Mouse (Mus musculus): ENCODE results near the gene Hpca. TPM values are rescaled to one million over a fixed set of nuclear protein-coding genes. Genes with fewer than 3 reads are reported as not detected.

The Hpca gene
- polyA plus RNA-seq, 1 experiment from 2014 or later, result 2.8 TPM

DNA sequence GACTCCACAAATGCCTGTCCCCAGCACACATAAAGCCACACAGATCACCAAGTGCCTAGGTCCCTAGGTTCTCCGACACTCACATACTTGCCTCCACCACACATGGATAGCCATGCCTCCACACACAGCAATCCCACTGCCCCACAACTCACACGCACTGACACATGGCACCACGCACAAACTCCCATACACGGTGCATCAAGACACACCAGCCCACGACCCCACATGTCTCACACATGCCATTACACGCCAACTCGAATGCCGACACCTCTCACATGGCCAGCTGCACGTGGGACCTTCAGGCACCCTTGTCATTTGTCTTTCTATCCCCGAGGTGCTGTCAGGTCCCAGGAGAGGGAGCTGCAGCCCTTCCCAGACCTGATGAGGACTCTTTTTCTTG lies 2.1 kb downstream of the Hpca start:
- Histone ChIP-seq H3K4me3 (replicated peaks) (no peak overlapping the region), H3K27ac (no peak overlapping the region), H3K27me3 (peaks cover 60% of the 10 kb centered on the region), H3K9me3 (replicated peaks) (no peaks in the 10 kb centered on the region), H3K36me3 (no peaks in the 10 kb centered on the region), H3K4me1 (peaks cover 26% of the 10 kb centered on the region), H3K4me2 (no peak overlapping the region), H3K9ac (no peak overlapping the region)
- WGBS, result 74% methylated on average over 10 of the region's 10 CpGs
- ATAC-seq (replicated peaks; ENCODE audit: low FRiP score), result no peak

- H3K9me3 ChIP-seq (replicated peaks), result no peaks in the 10 kb centered on the region
- H3K36me3 ChIP-seq, result no peaks in the 10 kb centered on the region
- WGBS, result 89% methylated on average over 14 of the region's 14 CpGs
- H3K4me1 ChIP-seq, result peaks cover 33% of the 10 kb centered on the region
- H3K4me3 ChIP-seq (replicated peaks), result no peak overlapping the region
- no peak overlapping the region for H3K27ac ChIP-seq
- peaks cover 54% of the 10 kb centered on the region for H3K27me3 ChIP-seq
- ATAC-seq (replicated peaks; ENCODE audit: low FRiP score), result no peak
- no peak overlapping the region for H3K4me2 ChIP-seq
- H3K9ac ChIP-seq, result no peak overlapping the region
Measured at GRCm38 (mm10) chr4:129117720-129118510, 3.9 kb downstream of the Hpca start.

GRCm38 (mm10) chr4:129116703-129117102 lies 5.1 kb downstream of the Hpca start:
- Histone ChIP-seq H3K9ac (no peak overlapping the region), H3K27ac (no peak overlapping the region), H3K9me3 (replicated peaks) (no peaks in the 10 kb centered on the region), H3K4me1 (peaks cover 44% of the 10 kb centered on the region), H3K4me3 (replicated peaks) (no peak overlapping the region), H3K27me3 (peaks cover 43% of the 10 kb centered on the region), H3K4me2 (no peak overlapping the region), H3K36me3 (no peaks in the 10 kb centered on the region)
- no peak for ATAC-seq (replicated peaks; ENCODE audit: low FRiP score)
- WGBS, result 95% methylated on average over 8 of the region's 8 CpGs

DNA sequence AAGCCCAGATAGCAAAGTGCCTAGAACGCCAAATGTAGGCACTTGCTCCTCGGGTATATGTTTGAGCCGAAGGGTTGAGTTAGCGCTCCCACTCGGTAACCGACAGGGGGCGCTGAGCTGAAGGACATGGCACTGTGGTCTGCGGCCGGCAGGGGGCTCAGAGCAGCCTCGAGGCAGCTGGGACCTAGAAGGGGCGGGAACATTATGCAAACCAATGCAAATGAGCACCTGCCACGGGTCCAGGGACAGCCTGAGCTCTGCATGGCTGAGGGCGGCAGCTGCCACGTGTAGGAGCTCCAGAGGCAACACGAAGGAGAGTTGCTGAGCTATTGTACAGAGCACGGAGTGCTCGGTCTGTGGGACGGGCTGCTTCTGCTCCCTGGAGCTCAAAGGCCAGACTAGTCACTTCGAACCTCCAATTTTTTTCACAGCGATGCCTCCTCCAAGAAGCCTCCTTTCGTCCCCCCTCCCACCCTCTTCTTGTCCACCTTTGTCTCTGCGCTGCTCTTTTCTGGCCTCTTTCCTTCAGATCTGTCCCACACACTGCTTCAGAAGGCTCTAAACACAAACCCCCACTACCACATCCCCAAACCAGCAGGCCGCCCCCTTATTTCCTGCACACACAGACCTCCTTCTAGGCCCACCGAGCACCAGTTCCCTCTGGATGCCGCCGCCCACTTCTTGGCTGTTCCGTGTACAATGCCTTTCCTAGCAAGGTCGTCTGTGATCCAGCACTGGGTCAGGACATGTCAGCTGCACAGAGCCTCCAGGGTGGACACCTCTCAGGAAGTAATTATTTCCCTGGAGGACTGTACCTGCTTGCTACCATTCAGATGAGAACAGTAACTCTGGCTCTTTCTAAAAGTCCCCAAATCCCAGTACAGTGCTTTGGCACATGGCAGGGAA lies 8.5 kb downstream of the Hpca start:
- peaks cover 19% of the 10 kb centered on the region for H3K27me3 ChIP-seq
- no peak overlapping the region for H3K4me3 ChIP-seq (replicated peaks)
- H3K4me2 ChIP-seq, result no peak overlapping the region
- 32% methylated on average over 28 of the region's 28 CpGs for WGBS
- no peak overlapping the region for H3K27ac ChIP-seq
- H3K36me3 ChIP-seq, result no peaks in the 10 kb centered on the region
- H3K4me1 ChIP-seq, result peaks cover 56% of the 10 kb centered on the region
- no peaks in the 10 kb centered on the region for H3K9me3 ChIP-seq (replicated peaks)
- ATAC-seq (replicated peaks; ENCODE audit: low FRiP score), result peak; percentile 72
- H3K9ac ChIP-seq, result no peak overlapping the region

GRCm38 (mm10) chr4:129112231-129112630 lies 9.6 kb downstream of the Hpca start:
- WGBS, result 17% methylated on average over 12 of the region's 13 CpGs
- no peaks in the 10 kb centered on the region for H3K36me3 ChIP-seq
- H3K27ac ChIP-seq, result no peak overlapping the region
- ATAC-seq (replicated peaks; ENCODE audit: low FRiP score), result no peak; the same call in 1 of the 2 replicates
- no peak overlapping the region for H3K9ac ChIP-seq
- no peak overlapping the region for H3K4me3 ChIP-seq (replicated peaks)
- H3K4me1 ChIP-seq, result peaks cover 60% of the 10 kb centered on the region
- peak overlapping the region; percentile 35 for H3K4me2 ChIP-seq
- peaks cover 19% of the 10 kb centered on the region for H3K27me3 ChIP-seq
- H3K9me3 ChIP-seq (replicated peaks), result no peaks in the 10 kb centered on the region

GRCm38 (mm10) chr4:129111350-129111749 lies 10.5 kb downstream of the Hpca start:
- H3K4me1 ChIP-seq, result peaks cover 64% of the 10 kb centered on the region
- no peaks in the 10 kb centered on the region for H3K36me3 ChIP-seq
- WGBS, result 44% methylated on average over 11 of the region's 11 CpGs
- no peak for ATAC-seq (replicated peaks; ENCODE audit: low FRiP score)
- H3K4me2 ChIP-seq, result no peak overlapping the region
- H3K9me3 ChIP-seq (replicated peaks), result no peaks in the 10 kb centered on the region
- H3K4me3 ChIP-seq (replicated peaks), result no peak overlapping the region
- no peak overlapping the region for H3K9ac ChIP-seq
- H3K27me3 ChIP-seq, result peaks cover 24% of the 10 kb centered on the region
- no peak overlapping the region for H3K27ac ChIP-seq

GRCm38 (mm10) chr4:129110804-129111203 lies 11.0 kb downstream of the Hpca start:
- no peaks in the 10 kb centered on the region for H3K9me3 ChIP-seq (replicated peaks)
- H3K4me2 ChIP-seq, result no peak overlapping the region
- H3K36me3 ChIP-seq, result no peaks in the 10 kb centered on the region
- peaks cover 69% of the 10 kb centered on the region for H3K4me1 ChIP-seq
- H3K4me3 ChIP-seq (replicated peaks), result no peak overlapping the region
- 83% methylated on average over 6 of the region's 6 CpGs for WGBS
- H3K9ac ChIP-seq, result no peak overlapping the region
- H3K27ac ChIP-seq, result no peak overlapping the region
- no peak for ATAC-seq (replicated peaks; ENCODE audit: low FRiP score)
- peaks cover 26% of the 10 kb centered on the region for H3K27me3 ChIP-seq

- H3K4me1 ChIP-seq, result peaks cover 67% of the 10 kb centered on the region
- ATAC-seq (replicated peaks; ENCODE audit: low FRiP score), result no peak
- H3K27ac ChIP-seq, result 0 out of 2 replicates have a peak overlapping the region, but pooled peaks have one; percentile 33
- peaks cover 31% of the 10 kb centered on the region for H3K27me3 ChIP-seq
- no peak overlapping the region for H3K4me2 ChIP-seq
- H3K36me3 ChIP-seq, result no peaks in the 10 kb centered on the region
- 49% methylated on average over 7 of the region's 7 CpGs for WGBS
- no peak overlapping the region for H3K9ac ChIP-seq
- H3K9me3 ChIP-seq (replicated peaks), result no peaks in the 10 kb centered on the region
- H3K4me3 ChIP-seq (replicated peaks), result no peak overlapping the region
Measured at GRCm38 (mm10) chr4:129108624-129109023, 13.2 kb downstream of the Hpca start.

- H3K4me1 ChIP-seq, result peaks cover 55% of the 10 kb centered on the region
- ATAC-seq (replicated peaks; ENCODE audit: low FRiP score), result no peak
- H3K9me3 ChIP-seq (replicated peaks), result no peaks in the 10 kb centered on the region
- no peak overlapping the region for H3K27ac ChIP-seq
- H3K36me3 ChIP-seq, result no peaks in the 10 kb centered on the region
- no peak overlapping the region for H3K4me2 ChIP-seq
- peaks cover 38% of the 10 kb centered on the region for H3K27me3 ChIP-seq
- H3K9ac ChIP-seq, result no peak overlapping the region
- no peak overlapping the region for H3K4me3 ChIP-seq (replicated peaks)
- WGBS, result 73% methylated on average over 10 of the region's 10 CpGs
Measured at GRCm38 (mm10) chr4:129107348-129107899, 14.4 kb downstream of the Hpca start.

DNA sequence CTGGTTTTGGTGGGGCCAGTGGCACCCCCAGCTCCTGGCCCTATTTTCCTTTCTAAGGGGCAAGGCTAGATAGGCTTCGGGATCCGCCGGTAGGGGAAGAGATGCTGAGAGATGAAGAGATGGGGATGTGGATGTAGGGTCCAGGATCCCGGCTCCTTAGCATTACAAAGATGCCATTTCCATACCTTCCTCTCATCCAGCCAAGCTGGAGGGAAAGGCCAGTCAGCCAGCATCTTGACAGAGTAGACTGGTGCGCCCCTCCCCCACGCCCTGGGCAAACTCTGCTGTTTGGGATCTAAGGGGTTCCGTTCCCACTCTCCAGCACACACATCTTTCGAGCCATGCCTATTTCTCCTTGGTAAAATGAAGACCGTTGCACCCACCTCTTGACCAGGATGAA lies 15.8 kb downstream of the Hpca start:
- Histone ChIP-seq H3K9me3 (replicated peaks) (no peaks in the 10 kb centered on the region), H3K9ac (peak overlapping the region; percentile 37; the same call in 1 of the 2 replicates), H3K4me2 (peak overlapping the region; percentile 64), H3K36me3 (no peaks in the 10 kb centered on the region), H3K27me3 (peaks cover 38% of the 10 kb centered on the region), H3K27ac (no peak overlapping the region), H3K4me3 (replicated peaks) (peak overlapping the region; percentile 35), H3K4me1 (peaks cover 42% of the 10 kb centered on the region)
- WGBS, result 23% methylated on average over 9 of the region's 9 CpGs
- ATAC-seq (replicated peaks; ENCODE audit: low FRiP score), result no peak

GRCm38 (mm10) chr4:129105356-129105755 lies 16.5 kb downstream of the Hpca start, which contains the start of gene Tmem54:
Gene Tmem54, plus strand, starts transcription at chr4:129105548.
- H3K9me3 ChIP-seq (replicated peaks), result no peaks in the 10 kb centered on the region
- 2% methylated on average over 40 of the region's 40 CpGs for WGBS
- peaks cover 35% of the 10 kb centered on the region for H3K4me1 ChIP-seq
- peak; percentile 63 for ATAC-seq (replicated peaks; ENCODE audit: low FRiP score)
- no peak within 1 kb of the TSS for H3K27ac ChIP-seq
- peaks cover 38% of the 10 kb centered on the region for H3K27me3 ChIP-seq
- peak within 1 kb of the TSS; percentile 35 for H3K4me3 ChIP-seq (replicated peaks)
- H3K4me2 ChIP-seq, result peak within 1 kb of the TSS; percentile 64
- H3K9ac ChIP-seq, result peak within 1 kb of the TSS; percentile 37
- H3K36me3 ChIP-seq, result no peaks in the 10 kb centered on the region

Data from kidney, embryonic 15.5 days (tissue).